Mouse (Mus musculus) gastrocnemius, adult 2 months (tissue): ENCODE results near the gene Spag8. TPM values are rescaled to one million over a fixed set of nuclear protein-coding genes. Genes with fewer than 3 reads are reported as not detected.

Experiments used
- DNase-seq: peaks from one replicate; pipeline ENCODE4 v3.0.0; 2022
- H3K27ac ChIP-seq: fragments of 200-600 bp; 2 replicates; pipeline ENCODE4 v1.8.1; 2022; ENCODE audit warnings: mild to moderate bottlenecking
- H3K4me3 ChIP-seq: fragments of 200-600 bp; 2 replicates; pipeline ENCODE4 v1.8.1; 2022; ENCODE audit warnings: mild to moderate bottlenecking, moderate library complexity
- CTCF ChIP-seq: fragments of 200-600 bp; IDR thresholded peaks from 2 replicates; pipeline ENCODE4 v1.8.1; 2022; ENCODE audit warnings: antibody characterized with exemption, mild to moderate bottlenecking, moderate library complexity
- intact Hi-C: fragments of 180-260 bp; cut with DNase I; formaldehyde crosslinking; loops from one replicate; pipeline ENCODE4 v1.15.1; 2025
- long read RNA-seq, 2 experiments: library from polyadenylated mRNA; stranded (forward); transcript quantifications; one replicate each; pipeline ENCODE4 v2.0.0; 2021
- total RNA-seq, 2 experiments: library from RNA; stranded (reverse); gene quantifications; 2 replicates each; pipeline ENCODE4 v1.2.3; 2021

Gene Spag8
- total RNA-seq: under 1 TPM in 1 of 2 experiments, not detected in 1; 0.31 TPM
- long read RNA-seq, experiment 1: 0 reads
- long read RNA-seq, experiment 2: 0 reads

GRCm38 (mm10) chr4:43653161-43654015, at the start of gene Spag8:
Gene Spag8 (minus strand): TSS chr4:43653594.
- peak; percentile 41 for DNase-seq
- Histone ChIP-seq H3K4me3 (peak within 1 kb of the TSS; percentile 29; the same call in 1 of the 2 replicates), H3K27ac (no peak within 1 kb of the TSS)
- TF ChIP-seq CTCF: no peak
- intact Hi-C loops: no loop called here

GRCm38 (mm10) chr4:43700707-43701106, 47.3 kb upstream of the Spag8 start, which contains the start of gene Olfr70:
Gene Olfr70 (minus strand): TSS chr4:43700807.
- no peak within 1 kb of the TSS for H3K27ac ChIP-seq
- H3K4me3 ChIP-seq: no peak within 1 kb of the TSS
- DNase-seq: no peak
- intact Hi-C loops: no loop called here
- no peak for TF ChIP-seq CTCF

GRCm38 (mm10) chr4:43696561-43696960, 43.2 kb upstream of the Spag8 start:
- DNase-seq: no peak
- no peak overlapping the region for H3K4me3 ChIP-seq
- no peak overlapping the region for H3K27ac ChIP-seq
- no peak for TF ChIP-seq CTCF
- intact Hi-C loops: no loop called here

GRCm38 (mm10) chr4:43695249-43695671, 41.9 kb upstream of the Spag8 start:
- peak overlapping the region; percentile 46 for H3K27ac ChIP-seq
- intact Hi-C loops: no loop called here
- DNase-seq: peak; percentile 76
- no peak for TF ChIP-seq CTCF
- H3K4me3 ChIP-seq: no peak overlapping the region

- intact Hi-C loops: no loop called here
- H3K27ac ChIP-seq: peak overlapping the region; percentile 16; the same call in 1 of the 2 replicates
- no peak for DNase-seq
- TF ChIP-seq CTCF: no peak
- no peak overlapping the region for H3K4me3 ChIP-seq
Observed at GRCm38 (mm10) chr4:43694439-43695248, 41.2 kb upstream of the Spag8 start.

- no peak overlapping the region for H3K4me3 ChIP-seq
- intact Hi-C loops: no loop called here
- no peak for TF ChIP-seq CTCF
- peak; percentile 45 for DNase-seq
- H3K27ac ChIP-seq: 0 out of 2 replicates have a peak overlapping the region, but pooled peaks have one; percentile 6
Observed at GRCm38 (mm10) chr4:43693806-43694241, 40.4 kb upstream of the Spag8 start.

- intact Hi-C loops: no loop called here
- Histone ChIP-seq H3K4me3 (no peak overlapping the region), H3K27ac (no peak overlapping the region)
- no peak for TF ChIP-seq CTCF
- DNase-seq: no peak
Observed at GRCm38 (mm10) chr4:43691026-43691425, 37.6 kb upstream of the Spag8 start.

GRCm38 (mm10) chr4:43690021-43690420, 36.6 kb upstream of the Spag8 start:
- intact Hi-C loops: no loop called here
- no peak for DNase-seq
- H3K27ac ChIP-seq: no peak overlapping the region
- TF ChIP-seq CTCF: no peak
- no peak overlapping the region for H3K4me3 ChIP-seq

- Histone ChIP-seq H3K27ac (peak overlapping the region; percentile 75), H3K4me3 (no peak overlapping the region)
- TF ChIP-seq CTCF: no peak
- intact Hi-C loops: no loop called here
- peak; percentile 84 for DNase-seq
Observed at GRCm38 (mm10) chr4:43679416-43680043, 26.1 kb upstream of the Spag8 start.

- Histone ChIP-seq H3K27ac (peak overlapping the region; percentile 75; the same call in 1 of the 2 replicates), H3K4me3 (no peak overlapping the region)
- no peak for TF ChIP-seq CTCF
- intact Hi-C loops: no loop called here
- no peak for DNase-seq
Observed at GRCm38 (mm10) chr4:43678541-43678940, 25.1 kb upstream of the Spag8 start.

- no peak for DNase-seq
- Histone ChIP-seq H3K27ac (no peak overlapping the region), H3K4me3 (no peak overlapping the region)
- intact Hi-C loops: no loop called here
- no peak for TF ChIP-seq CTCF
Observed at GRCm38 (mm10) chr4:43675608-43676007, 22.2 kb upstream of the Spag8 start.

GRCm38 (mm10) chr4:43674974-43675373, 21.6 kb upstream of the Spag8 start:
- no peak for DNase-seq
- TF ChIP-seq CTCF: no peak
- intact Hi-C loops: no loop called here
- no peak overlapping the region for H3K27ac ChIP-seq
- H3K4me3 ChIP-seq: no peak overlapping the region

GRCm38 (mm10) chr4:43673703-43674102, 20.3 kb upstream of the Spag8 start:
- Histone ChIP-seq H3K27ac (no peak overlapping the region), H3K4me3 (no peak overlapping the region)
- intact Hi-C loops: no loop called here
- TF ChIP-seq CTCF: no peak
- no peak for DNase-seq
